Mouse (Mus musculus) T-helper 17 cell (primary cell): Measurements from ENCODE around the gene Rflnb.

Source experiments
- in situ Hi-C, 2 experiments: fragments of 300-600 bp; cut with MboI, MseI; formaldehyde crosslinking; loops; 1 replicate in 1 of 2; 2 replicates in 1 of 2; pipeline ENCODE4 v1.15.1; 2025; ENCODE audit warnings: high pct_unique_total_duplicates in 2 of 2

Gene Rflnb

GRCm38 (mm10) chr11:75990965-75991835 is 36.4 kb downstream of the Rflnb start:
- in situ Hi-C loops = no loop called here

- in situ Hi-C loops = no loop called here
These were observed 41.6 kb downstream of the Rflnb start for GRCm38 (mm10) chr11:75985948-75986347.

GRCm38 (mm10) chr11:75984581-75984980 is 43.0 kb downstream of the Rflnb start:
- in situ Hi-C loops = no loop called here

GRCm38 (mm10) chr11:75983194-75983593 is 44.4 kb downstream of the Rflnb start:
- in situ Hi-C loops = no loop called here

DNA sequence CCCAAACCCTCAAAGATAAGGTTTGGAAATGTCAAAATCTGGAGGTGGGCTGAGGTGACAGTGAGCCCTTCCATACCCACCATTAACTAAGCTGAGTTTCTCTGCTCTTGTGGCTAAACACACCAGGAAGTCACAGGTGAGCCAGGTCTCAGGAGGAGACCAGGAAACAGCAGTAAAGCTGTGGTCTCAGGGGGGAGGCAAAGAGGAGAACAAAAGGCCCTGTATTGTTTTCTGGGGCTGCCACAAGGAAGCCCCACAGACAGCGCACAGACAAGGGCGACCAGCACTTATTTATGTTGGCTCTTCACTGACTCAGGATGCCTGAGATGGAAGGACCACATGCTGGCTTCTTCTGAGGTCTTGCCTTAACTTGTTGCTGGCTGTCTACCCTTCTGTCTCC is 47.2 kb downstream of the Rflnb start:
- in situ Hi-C loops = no loop called here

DNA sequence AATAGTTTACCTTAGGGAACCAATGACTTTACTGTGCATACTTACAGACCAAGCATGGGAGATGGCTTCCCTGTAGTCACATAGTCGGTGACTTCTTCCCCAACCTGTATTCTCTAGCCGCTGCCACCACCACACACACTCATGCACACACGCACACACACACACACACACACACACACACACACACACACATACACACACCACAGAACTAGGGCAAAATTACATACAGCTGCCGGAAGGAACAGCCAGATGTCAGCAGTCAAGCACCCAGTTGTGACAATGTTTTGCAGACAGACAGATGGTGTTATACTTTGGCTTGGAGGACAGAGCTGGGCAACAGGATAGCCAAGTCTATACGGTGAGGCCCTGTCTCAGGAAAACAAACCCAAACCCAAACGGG is 49.5 kb downstream of the Rflnb start:
- in situ Hi-C loops = no loop called here

DNA sequence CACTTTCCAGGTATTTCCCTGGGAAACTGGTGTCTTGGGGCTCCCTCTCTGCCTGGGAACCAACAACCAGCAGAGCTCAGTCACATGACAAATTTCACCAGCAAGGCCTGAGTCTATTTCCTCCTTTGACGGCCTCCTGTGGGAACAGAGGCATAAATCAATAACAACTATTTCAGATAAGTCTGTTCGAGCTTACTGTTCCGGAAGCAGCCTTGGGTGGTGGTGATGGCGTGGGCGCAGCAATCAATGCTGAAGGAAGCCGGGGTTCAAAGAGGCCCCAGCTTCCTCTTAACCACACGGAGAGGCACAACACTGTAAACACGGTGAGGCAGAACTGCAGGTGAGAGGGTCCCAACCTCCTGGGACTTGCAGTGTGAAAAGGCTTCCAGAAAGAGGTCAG is 50.8 kb downstream of the Rflnb start:
- in situ Hi-C loops = no loop called here

DNA sequence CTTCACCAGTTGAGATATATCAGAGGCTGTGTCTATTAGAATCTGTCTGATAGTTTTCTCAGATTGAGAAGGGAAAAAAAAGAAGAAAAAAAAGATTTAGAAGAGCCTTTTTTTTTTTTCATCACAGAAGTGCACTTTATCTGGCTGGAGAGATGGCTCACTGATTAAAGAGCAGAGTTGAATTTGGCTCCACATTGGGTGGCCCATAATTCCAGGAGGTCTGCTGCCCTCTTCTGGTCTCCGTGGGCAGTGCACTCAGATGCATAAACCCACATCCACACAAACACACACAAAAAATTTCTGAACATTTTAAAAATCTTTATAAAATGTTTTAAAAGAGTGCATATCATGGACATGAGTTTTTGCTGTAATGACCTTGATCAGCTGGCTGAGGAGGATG is 53.6 kb downstream of the Rflnb start:
- in situ Hi-C loops = no loop called here

DNA sequence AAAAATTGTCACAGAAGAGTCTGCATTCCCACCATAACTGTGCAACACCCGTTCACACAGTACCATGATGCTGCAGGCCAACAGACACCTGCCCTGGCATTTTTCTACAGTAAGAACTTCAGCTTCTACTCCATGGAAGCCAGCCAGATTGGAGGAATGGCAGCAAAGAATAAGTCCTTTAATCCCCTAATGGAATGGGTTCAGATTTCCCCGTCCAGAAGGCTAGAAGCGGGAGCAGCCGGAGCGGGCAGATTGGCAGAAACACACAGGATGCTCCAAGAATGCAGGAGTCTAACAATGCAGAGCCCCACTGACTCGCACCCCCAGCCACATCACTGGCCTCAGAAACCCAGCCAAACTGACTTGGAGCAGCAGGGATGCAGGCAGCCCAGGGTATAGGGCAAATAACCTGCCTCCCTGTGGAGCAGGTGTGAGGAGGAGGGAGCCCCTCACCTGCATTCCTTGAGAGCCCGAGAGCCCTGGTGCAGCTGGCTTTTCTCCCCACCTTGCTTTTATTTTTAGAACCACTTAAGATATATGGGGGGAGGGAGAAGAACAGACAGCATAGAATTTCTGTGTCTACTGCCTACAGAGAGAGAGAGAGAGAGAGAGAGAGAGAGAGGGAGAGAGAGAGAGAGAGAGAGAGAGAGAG is 54.5 kb downstream of the Rflnb start:
- in situ Hi-C loops = no loop called here

- in situ Hi-C loops = no loop called here
These were observed 55.4 kb downstream of the Rflnb start for GRCm38 (mm10) chr11:75972188-75972587.

DNA sequence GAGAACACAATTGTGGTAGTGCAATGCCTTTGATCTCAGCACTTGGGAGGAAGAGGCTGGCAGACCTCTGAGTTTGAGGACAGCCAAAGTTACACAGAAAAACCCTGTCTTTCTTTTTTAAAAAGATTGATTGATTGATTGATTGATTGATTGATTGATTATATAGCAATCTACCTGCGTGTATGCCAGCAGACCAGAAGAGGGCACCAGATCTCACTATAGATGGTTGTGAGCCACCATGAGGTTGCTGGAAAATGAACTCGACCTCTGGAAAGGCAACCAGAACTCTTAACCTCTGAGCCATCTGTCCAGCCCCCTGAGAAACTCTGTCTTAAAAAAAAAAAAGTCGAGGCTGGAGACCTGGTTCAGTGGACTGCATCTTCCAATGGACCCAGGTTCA is 57.0 kb downstream of the Rflnb start:
- in situ Hi-C loops = no loop called here
